Mouse (Mus musculus) megakaryocyte, embryonic 14.5 days (primary cell): ENCODE measurements around the gene Cdk9. TPM values are rescaled to one million over a fixed set of nuclear protein-coding genes. Genes with fewer than 3 reads are reported as not detected.

Experiments
- H3K27me3 ChIP-seq: replicated peaks from 2 replicates; pipeline ENCODE3; 2012; ENCODE audit warnings: inconsistent platforms
- H3K36me3 ChIP-seq: replicated peaks from 2 replicates; pipeline ENCODE3; 2012; ENCODE audit warnings: low read length, inconsistent platforms, mixed read lengths
- H3K4me1 ChIP-seq: 2 replicates; pipeline ENCODE4 v1.6.1; 2012; ENCODE audit warnings: inconsistent platforms
- H3K4me3 ChIP-seq: replicated peaks from 2 replicates; pipeline ENCODE3; 2012; ENCODE audit warnings: moderate library complexity, mild to moderate bottlenecking, inconsistent platforms
- H3K9me3 ChIP-seq: 2 replicates; pipeline ENCODE4 v1.6.1; 2012; ENCODE audit warnings: inconsistent platforms
- FLI1 ChIP-seq: IDR thresholded peaks from 2 replicates; pipeline ENCODE4 v1.6.1; 2012; ENCODE audit warnings: low read length, inconsistent platforms, mixed read lengths
- GATA1 ChIP-seq: IDR thresholded peaks from 3 replicates; pipeline ENCODE4 v1.6.1; 2012; ENCODE audit warnings: mixed read lengths, low read length, inconsistent platforms, borderline replicate concordance
- polyA plus RNA-seq: library from polyadenylated mRNA; stranded (reverse); fragments of >175 nt; gene quantifications from 2 replicates; pipeline ENCODE4 v1.2.3, GENCODE M21; 2012; ENCODE audit warnings: low replicate concordance; ENCODE audit not compliant: insufficient read depth

Cdk9 gene
- polyA plus RNA-seq, 1 experiment: 148 TPM

- peaks cover 32% of the 10 kb centered on the region for H3K36me3 ChIP-seq
- H3K4me3 ChIP-seq: no peak overlapping the region
- no peaks in the 10 kb centered on the region for H3K27me3 ChIP-seq
- no peak for TF ChIP-seq FLI1
- TF ChIP-seq GATA1: no peak
- H3K4me1 ChIP-seq: peaks cover 80% of the 10 kb centered on the region
- H3K9me3 ChIP-seq: 0 out of 2 replicates have a peak, but pooled peaks cover 4% of the 10 kb centered on the region
Observed at GRCm38 (mm10) chr2:32724149-32724548, 11.3 kb upstream of the Cdk9 start.

GRCm38 (mm10) chr2:32722581-32722980 lies 9.7 kb upstream of the Cdk9 start:
- Histone ChIP-seq H3K4me3 (peak overlapping the region; percentile 90), H3K27me3 (no peaks in the 10 kb centered on the region), H3K9me3 (0 out of 2 replicates have a peak, but pooled peaks cover 4% of the 10 kb centered on the region), H3K36me3 (peaks cover 23% of the 10 kb centered on the region), H3K4me1 (peaks cover 81% of the 10 kb centered on the region)
- TF ChIP-seq GATA1 (no peak), FLI1 (no peak)

- Histone ChIP-seq H3K4me1 (peaks cover 78% of the 10 kb centered on the region), H3K36me3 (peaks cover 23% of the 10 kb centered on the region), H3K9me3 (0 out of 2 replicates have a peak, but pooled peaks cover 4% of the 10 kb centered on the region), H3K4me3 (peak overlapping the region; percentile 90), H3K27me3 (no peaks in the 10 kb centered on the region)
- TF ChIP-seq FLI1 (no peak), GATA1 (no peak)
Observed at GRCm38 (mm10) chr2:32722046-32722445, 9.2 kb upstream of the Cdk9 start.

- H3K4me1 ChIP-seq: peaks cover 86% of the 10 kb centered on the region
- H3K27me3 ChIP-seq: no peaks in the 10 kb centered on the region
- TF ChIP-seq FLI1 (no peak), GATA1 (no peak)
- H3K36me3 ChIP-seq: peaks cover 23% of the 10 kb centered on the region
- H3K9me3 ChIP-seq: peaks cover 9% of the 10 kb centered on the region; the same call in 1 of the 2 replicates
- peak within 1 kb of the TSS; percentile 90 for H3K4me3 ChIP-seq
Observed at GRCm38 (mm10) chr2:32720681-32721229, 7.9 kb upstream of the Cdk9 start, which contains the start of gene Sh2d3c. Gene Sh2d3c, plus strand, starts transcription at chr2:32721055.

- Histone ChIP-seq H3K27me3 (no peaks in the 10 kb centered on the region), H3K36me3 (peaks cover 16% of the 10 kb centered on the region), H3K4me1 (peaks cover 86% of the 10 kb centered on the region), H3K4me3 (peak overlapping the region; percentile 90), H3K9me3 (peaks cover 5% of the 10 kb centered on the region; the same call in 1 of the 2 replicates)
- no peak for TF ChIP-seq GATA1
- TF ChIP-seq FLI1: no peak
Observed at GRCm38 (mm10) chr2:32720053-32720452, 7.2 kb upstream of the Cdk9 start.

GRCm38 (mm10) chr2:32718761-32719160 lies 5.9 kb upstream of the Cdk9 start:
- H3K4me1 ChIP-seq: peaks cover 91% of the 10 kb centered on the region
- no peak for TF ChIP-seq FLI1
- no peak for TF ChIP-seq GATA1
- peaks cover 7% of the 10 kb centered on the region for H3K36me3 ChIP-seq
- peak overlapping the region; percentile 8 for H3K4me3 ChIP-seq
- H3K27me3 ChIP-seq: no peaks in the 10 kb centered on the region
- H3K9me3 ChIP-seq: peaks cover 5% of the 10 kb centered on the region; the same call in 1 of the 2 replicates

- peak overlapping the region; percentile 97 for H3K4me3 ChIP-seq
- peaks cover 5% of the 10 kb centered on the region; the same call in 1 of the 2 replicates for H3K9me3 ChIP-seq
- H3K27me3 ChIP-seq: no peaks in the 10 kb centered on the region
- TF ChIP-seq GATA1 (no peak; the same call in 2 of the 3 replicates), FLI1 (0 out of 2 replicates have a peak, but pooled peaks have one; percentile 21)
- H3K4me1 ChIP-seq: peaks cover 74% of the 10 kb centered on the region
- peaks cover 24% of the 10 kb centered on the region for H3K36me3 ChIP-seq
Observed at GRCm38 (mm10) chr2:32714987-32715425, 2.1 kb upstream of the Cdk9 start.

- Histone ChIP-seq H3K9me3 (peaks cover 5% of the 10 kb centered on the region; the same call in 1 of the 2 replicates), H3K27me3 (no peaks in the 10 kb centered on the region), H3K4me3 (peak overlapping the region; percentile 97), H3K36me3 (peaks cover 31% of the 10 kb centered on the region), H3K4me1 (peaks cover 74% of the 10 kb centered on the region)
- no peak for TF ChIP-seq FLI1
- no peak for TF ChIP-seq GATA1
Observed at GRCm38 (mm10) chr2:32714117-32714986, 1.5 kb upstream of the Cdk9 start.

- Histone ChIP-seq H3K4me3 (peak overlapping the region; percentile 97), H3K4me1 (peaks cover 72% of the 10 kb centered on the region), H3K27me3 (no peaks in the 10 kb centered on the region), H3K9me3 (peaks cover 5% of the 10 kb centered on the region; the same call in 1 of the 2 replicates), H3K36me3 (peaks cover 48% of the 10 kb centered on the region)
- TF ChIP-seq FLI1 (peak; percentile 59; the same call in 1 of the 2 replicates), GATA1 (no peak)
Observed at GRCm38 (mm10) chr2:32712586-32712933, 316 bp downstream of the Cdk9 start.

- peaks cover 50% of the 10 kb centered on the region for H3K36me3 ChIP-seq
- TF ChIP-seq GATA1: no peak
- peaks cover 71% of the 10 kb centered on the region for H3K4me1 ChIP-seq
- H3K4me3 ChIP-seq: peak overlapping the region; percentile 97
- H3K9me3 ChIP-seq: peaks cover 5% of the 10 kb centered on the region; the same call in 1 of the 2 replicates
- H3K27me3 ChIP-seq: no peaks in the 10 kb centered on the region
Observed at GRCm38 (mm10) chr2:32712108-32712551, 746 bp downstream of the Cdk9 start.
